Mouse (Mus musculus) left cerebral cortex, adult 2 months (tissue): ENCODE data around the gene Cenph. TPM values are rescaled to one million over a fixed set of nuclear protein-coding genes. Genes with fewer than 3 reads are reported as not detected.
"Not testable (repeated sequence)": the region's sequence is repeated elsewhere in the genome, so short reads cannot be mapped to it uniquely, and the experiment has no call there.

Experiments used
- DNase-seq, 2 experiments: peaks; one replicate each; pipeline ENCODE4 v3.0.0; 2021 to 2022; ENCODE audit warnings: low spot score in 2 of 2, mixed read lengths in 1 of 2; ENCODE audit errors: extremely low spot score in 1 of 2
- H3K27ac ChIP-seq: fragments of 200-600 bp; 2 replicates; pipeline ENCODE4 v1.8.1; 2022
- H3K4me3 ChIP-seq: fragments of 200-600 bp; 2 replicates; pipeline ENCODE4 v1.8.1; 2022
- CTCF ChIP-seq: fragments of 200-600 bp; IDR thresholded peaks from 2 replicates; pipeline ENCODE4 v1.8.1; 2022; ENCODE audit warnings: antibody characterized with exemption, mild to moderate bottlenecking, moderate library complexity
- intact Hi-C: fragments of 180-260 bp; cut with DNase I; formaldehyde crosslinking; loops from one replicate; pipeline ENCODE4 v1.15.1; 2025
- total RNA-seq, 2 experiments: library from RNA; stranded (reverse); gene quantifications; 2 replicates each; pipeline ENCODE4 v1.2.3; 2021

Cenph gene
- total RNA-seq, 2 experiments from 2014 or later: 0.75 to 1.1 TPM

- Histone ChIP-seq H3K27ac (peak within 1 kb of the TSS; percentile 100), H3K4me3 (peak within 1 kb of the TSS; percentile 87)
- no peak; the same call in 1 of the 2 replicates for TF ChIP-seq CTCF
- DNase-seq: peak; percentile 87 to 91
- intact Hi-C loops: loop anchor here (5.0 to 10.0 kb wide), 2 partner anchors 43 to 971 kb away; partner anchors contain the start of gene Ccnb1
Observed at GRCm38 (mm10) chr13:100744036-100744744, 31.5 kb downstream of the Cenph start, which contains the start of gene Mrps36. Gene Mrps36 (minus strand): TSS chr13:100744659.

DNA sequence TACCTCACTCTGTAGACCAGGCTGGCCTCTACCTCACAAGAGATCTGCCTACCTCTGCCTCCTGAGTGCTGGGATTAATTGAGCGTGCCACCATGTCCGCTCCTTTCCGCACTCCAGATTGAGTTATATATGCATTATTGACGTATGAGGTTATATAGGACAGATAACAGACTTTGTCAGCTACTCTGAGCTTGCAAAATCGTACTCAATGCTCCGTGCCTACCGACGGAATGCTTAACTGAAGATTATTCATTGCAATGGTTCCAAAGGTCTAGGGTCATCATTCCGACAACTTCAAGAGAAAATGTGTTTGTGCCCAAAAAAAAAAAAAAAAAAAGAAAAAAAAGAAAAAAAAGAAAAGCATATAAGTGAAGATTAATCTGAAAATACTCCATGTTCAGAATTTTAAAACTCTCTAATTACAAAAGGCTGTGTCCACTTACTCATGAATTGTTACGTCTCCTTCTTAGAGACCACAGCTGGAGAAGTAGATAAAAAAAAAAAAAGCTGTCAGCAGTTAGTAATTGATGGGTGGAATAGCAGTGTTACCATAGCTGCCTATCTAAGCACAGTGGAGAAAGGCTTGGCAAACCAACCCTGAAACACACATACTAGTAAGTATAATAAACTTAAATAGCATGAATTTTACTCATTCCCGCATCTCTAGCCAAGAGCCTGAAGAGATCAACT, 32.2 kb downstream of the Cenph start:
- intact Hi-C loops: loop anchor here (1.0 to 10.0 kb wide), 3 partner anchors 12 to 971 kb away; partner anchors contain the start of gene Ccnb1
- DNase-seq: no peak
- peak overlapping the region; percentile 87 for H3K4me3 ChIP-seq
- H3K27ac ChIP-seq: peak overlapping the region; percentile 100
- no peak for TF ChIP-seq CTCF

DNA sequence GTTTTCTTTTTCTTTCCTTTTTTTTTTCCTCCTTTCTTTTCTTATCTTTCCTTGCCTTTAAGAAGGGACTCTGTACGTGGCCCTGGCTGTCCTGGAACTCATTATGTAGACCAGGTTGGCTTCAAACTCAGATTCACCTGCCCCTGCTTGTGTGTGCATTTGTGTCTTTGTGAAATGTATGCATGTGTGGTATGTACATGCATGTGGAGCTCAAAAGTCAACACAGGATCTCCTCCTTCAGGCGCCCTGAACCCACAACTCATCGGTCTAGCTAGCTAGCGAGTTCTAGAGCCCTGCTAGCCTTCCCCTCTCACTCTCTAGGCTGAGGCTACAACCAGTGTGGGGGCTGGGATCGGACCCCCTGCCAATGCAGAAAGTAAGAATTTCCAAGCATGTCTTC, 32.9 kb downstream of the Cenph start:
- Histone ChIP-seq H3K27ac (no peak overlapping the region; the same call in 1 of the 2 replicates), H3K4me3 (peak overlapping the region; percentile 87; the same call in 1 of the 2 replicates)
- DNase-seq: no peak
- TF ChIP-seq CTCF: no peak
- intact Hi-C loops: loop anchor here (1.0 to 10.0 kb wide), 3 partner anchors 12 to 972 kb away; partner anchors contain the start of gene Ccnb1

- no peak for TF ChIP-seq CTCF
Observed at GRCm38 (mm10) chr13:100732756-100733155, 42.9 kb downstream of the Cenph start.

GRCm38 (mm10) chr13:100731462-100732046, 44.1 kb downstream of the Cenph start:
- H3K27ac ChIP-seq: not testable (repeated sequence)
- intact Hi-C loops: loop anchor here (1.0 to 5.0 kb wide), 3 partner anchors 12 to 101 kb away; partner anchors contain the start of genes Ak6, Rad17, Slc30a5 and Taf9

More at GRCm38 (mm10) chr13:100732756-100733155, 42.9 kb downstream of the Cenph start:
- DNase-seq: no peak
- H3K27ac ChIP-seq: no peak overlapping the region
- no peak overlapping the region for H3K4me3 ChIP-seq
- intact Hi-C loops: loop anchor here (5.0 kb wide), 2 partner anchors 80 to 100 kb away; partner anchors contain the start of genes Ak6, Rad17, Slc30a5 and Taf9

GRCm38 (mm10) chr13:100730861-100731176, 44.9 kb downstream of the Cenph start, which contains the start of gene Cdk7:
Gene Cdk7 (minus strand): TSS chr13:100730939.
- no peak for TF ChIP-seq CTCF
- peak within 1 kb of the TSS; percentile 64 for H3K4me3 ChIP-seq
- peak within 1 kb of the TSS; percentile 38 for H3K27ac ChIP-seq
- intact Hi-C loops: loop anchor here (1.0 to 5.0 kb wide), 3 partner anchors 12 to 101 kb away; partner anchors contain the start of genes Ak6, Rad17, Slc30a5 and Taf9
- DNase-seq: peak; percentile 94 to 95

More at GRCm38 (mm10) chr13:100731462-100732046, 44.1 kb downstream of the Cenph start:
- not testable (repeated sequence) for H3K4me3 ChIP-seq, DNase-seq

DNA sequence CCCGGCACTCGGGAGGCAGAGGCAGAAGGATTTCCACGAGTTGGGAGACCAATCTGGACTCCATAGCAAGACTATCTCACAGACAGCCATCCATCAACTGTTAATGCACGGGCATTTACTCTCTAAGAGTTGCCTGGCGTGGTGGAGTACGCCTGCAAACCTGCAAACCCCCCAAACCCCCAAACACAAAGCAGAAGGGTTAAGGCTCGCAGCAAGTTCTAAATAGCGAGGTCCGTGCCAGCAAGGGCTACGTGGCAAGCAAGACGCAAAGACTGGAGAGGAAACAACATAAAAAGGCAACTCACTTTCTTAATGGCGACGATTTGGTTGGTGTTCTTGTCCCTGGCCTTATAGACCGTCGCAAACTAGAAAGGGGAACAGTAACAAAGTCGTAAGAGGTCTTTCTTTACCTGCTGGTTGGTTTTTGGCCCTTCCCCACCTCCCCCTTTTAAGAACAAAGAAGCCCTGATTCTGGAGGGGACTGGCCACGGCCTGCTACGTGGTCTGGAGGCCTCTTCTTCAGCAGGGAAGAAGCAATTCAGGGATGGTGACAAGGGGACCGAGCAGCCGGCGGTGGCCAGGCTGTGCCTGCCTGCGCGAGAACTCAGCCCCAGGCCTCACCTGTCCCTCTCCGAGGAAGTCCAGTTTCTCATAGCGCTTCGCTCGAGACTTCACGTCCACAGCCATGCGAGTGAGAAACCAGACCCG, 45.4 kb downstream of the Cenph start:
- Histone ChIP-seq H3K27ac (peak overlapping the region; percentile 38), H3K4me3 (peak overlapping the region; percentile 64)
- intact Hi-C loops: loop anchor here (5.0 kb wide), 2 partner anchors 78 to 102 kb away; partner anchors contain the start of genes Ak6, Rad17, Slc30a5 and Taf9
- DNase-seq: no peak
- TF ChIP-seq CTCF: no peak

GRCm38 (mm10) chr13:100728530-100728929, 47.2 kb downstream of the Cenph start:
- DNase-seq, H3K4me3 ChIP-seq, intact Hi-C loops, H3K27ac ChIP-seq: not testable (repeated sequence)

GRCm38 (mm10) chr13:100728086-100728485, 47.6 kb downstream of the Cenph start:
- TF ChIP-seq CTCF: no peak
- H3K4me3 ChIP-seq: no peak overlapping the region
- no peak overlapping the region for H3K27ac ChIP-seq
- DNase-seq: no peak
- intact Hi-C loops: no loop called here

DNA sequence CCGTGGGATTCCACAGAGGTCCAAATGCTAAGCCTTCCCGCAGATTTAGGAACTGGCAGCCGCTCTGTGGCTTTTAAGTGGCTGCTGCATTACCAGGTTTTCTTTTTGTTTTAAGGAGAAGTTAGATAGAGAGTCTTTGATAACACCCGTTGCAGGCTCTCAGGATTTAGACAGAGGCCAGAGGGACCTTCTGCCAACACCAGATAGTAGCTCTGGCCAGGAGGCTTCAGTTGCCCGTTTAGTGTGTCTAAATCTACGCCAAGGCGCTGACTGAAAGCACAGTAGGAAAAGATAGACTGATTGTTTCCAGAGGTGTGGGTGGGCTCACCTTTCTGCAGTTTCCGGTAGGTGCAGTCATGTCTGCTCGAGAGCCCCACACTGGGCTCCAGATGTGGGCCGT, 50.5 kb downstream of the Cenph start:
- no peak for DNase-seq
- Histone ChIP-seq H3K27ac (no peak overlapping the region), H3K4me3 (no peak overlapping the region)
- TF ChIP-seq CTCF: no peak
- intact Hi-C loops: no loop called here

GRCm38 (mm10) chr13:100724051-100724754, 51.5 kb downstream of the Cenph start:
- no peak overlapping the region for H3K27ac ChIP-seq
- intact Hi-C loops: no loop called here

More at GRCm38 (mm10) chr13:100724051-100724754, 51.5 kb downstream of the Cenph start:
- no peak for TF ChIP-seq CTCF
- no peak for DNase-seq
- H3K4me3 ChIP-seq: no peak overlapping the region
